Mouse (Mus musculus) lung, postnatal 4 days (tissue): Measurements from ENCODE around the gene Nme2.
A peak's percentile ranks its signal among the peaks of the same experiment; 100 is the strongest.
"Not testable (repeated sequence)": the region's sequence is repeated elsewhere in the genome, so short reads cannot be mapped to it uniquely, and the experiment has no call there.

Source experiments
- DNase-seq, 2 experiments: peaks; one replicate each; pipeline ENCODE4 v3.0.0; 2021

Nme2 gene

GRCm38 (mm10) chr11:93965391-93965790 is 9.3 kb upstream of the Nme2 start:
- DNase-seq: no peak

- peak in 1 of 2 experiments; percentile 52 for DNase-seq
Observed at GRCm38 (mm10) chr11:93963013-93963412, 7.0 kb upstream of the Nme2 start.

DNA sequence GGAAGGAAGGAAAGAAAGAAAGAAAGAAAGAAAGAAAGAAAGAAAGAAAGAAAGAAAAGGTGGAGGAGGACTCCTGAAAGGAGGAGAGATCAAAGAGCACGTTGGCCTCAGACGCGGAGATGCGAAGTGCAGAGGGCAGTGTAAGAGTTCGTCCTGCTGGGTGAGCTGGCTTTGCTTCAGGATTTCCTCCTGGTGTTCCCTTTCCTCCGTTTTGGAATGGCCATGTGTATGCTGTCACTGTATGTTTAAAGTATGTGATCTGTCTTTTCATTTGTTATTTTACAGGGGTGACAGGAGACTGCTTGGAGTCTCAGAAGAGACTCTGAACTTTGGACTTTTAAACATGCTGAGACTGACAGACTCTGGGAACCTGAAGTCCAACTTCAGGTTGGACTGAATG is 5.4 kb upstream of the Nme2 start:
- no peak for DNase-seq

DNA sequence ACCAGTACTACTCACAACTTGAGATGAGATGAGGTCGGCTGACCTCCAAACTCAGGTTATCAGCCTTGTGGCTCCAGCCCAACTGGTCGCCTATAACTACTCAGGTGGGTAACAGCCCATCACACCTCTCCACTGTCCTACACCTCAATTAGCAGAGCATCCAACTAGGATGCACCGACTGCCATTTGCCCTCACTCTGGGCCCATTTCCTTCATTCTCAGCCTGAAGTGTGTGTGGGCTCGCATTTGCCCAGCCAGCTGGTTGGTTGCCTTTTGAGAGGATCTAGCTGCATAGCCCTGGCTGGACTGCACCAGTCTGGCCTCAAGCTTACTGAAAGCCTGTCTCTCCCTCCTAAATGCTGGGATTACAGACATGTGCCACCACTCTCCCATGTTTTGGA is 1.7 kb upstream of the Nme2 start:
- DNase-seq: no peak

DNA sequence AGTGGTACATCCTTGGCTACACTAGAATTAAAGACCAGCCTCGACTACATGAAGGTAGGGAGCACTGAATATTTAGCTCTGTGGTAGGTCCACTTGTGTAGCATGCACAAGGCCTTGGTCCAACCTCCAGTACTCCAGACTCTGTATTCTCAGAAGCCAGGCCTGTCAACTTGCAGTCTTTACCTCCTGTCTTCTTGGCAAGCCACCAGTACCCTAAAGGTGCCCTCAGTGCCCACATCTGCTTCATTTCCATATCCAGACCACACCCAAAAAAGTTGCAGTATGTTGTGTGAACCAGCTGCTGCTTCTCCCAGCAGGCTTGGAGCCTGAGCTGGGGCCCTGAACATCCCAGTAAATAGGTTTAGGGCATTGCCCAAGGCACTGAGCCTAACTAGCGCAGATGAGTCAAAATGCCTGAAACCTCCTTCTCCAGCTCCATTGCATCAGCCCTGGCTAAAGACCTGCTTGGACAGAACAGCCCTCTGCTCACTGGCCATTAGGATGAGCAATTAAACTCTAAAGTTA is 1.0 kb upstream of the Nme2 start:
- no peak for DNase-seq

GRCm38 (mm10) chr11:93955256-93956150 is 556 bp downstream of the Nme2 start:
- DNase-seq: peak; percentile 95 to 96

DNA sequence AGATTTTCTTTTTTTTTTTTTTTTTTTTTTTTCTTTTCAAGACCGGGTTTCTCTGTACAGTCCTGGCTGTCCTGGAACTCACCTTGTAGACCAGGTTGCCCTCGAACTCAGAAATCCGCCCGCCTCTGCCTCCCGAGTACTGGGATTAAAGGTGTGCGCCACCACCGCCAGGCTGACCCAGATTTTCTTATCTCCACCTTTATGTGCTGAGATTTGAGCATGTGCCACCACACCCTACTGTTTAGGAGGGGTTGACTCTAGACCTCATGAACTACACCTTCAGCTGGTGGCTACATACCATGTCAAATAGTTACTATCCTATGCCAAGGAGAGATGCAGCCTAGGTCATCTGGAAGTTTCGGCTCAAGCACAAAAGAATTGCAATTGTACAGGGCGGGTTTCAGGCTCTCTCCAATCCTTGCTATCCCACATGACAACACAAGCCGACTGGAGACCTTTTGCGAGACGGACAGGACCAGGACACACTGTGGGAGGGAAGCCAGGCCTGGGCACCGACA is 1.3 kb downstream of the Nme2 start:
- DNase-seq: no peak

- no peak for DNase-seq
Observed at GRCm38 (mm10) chr11:93952376-93952775, 3.7 kb downstream of the Nme2 start.

DNA sequence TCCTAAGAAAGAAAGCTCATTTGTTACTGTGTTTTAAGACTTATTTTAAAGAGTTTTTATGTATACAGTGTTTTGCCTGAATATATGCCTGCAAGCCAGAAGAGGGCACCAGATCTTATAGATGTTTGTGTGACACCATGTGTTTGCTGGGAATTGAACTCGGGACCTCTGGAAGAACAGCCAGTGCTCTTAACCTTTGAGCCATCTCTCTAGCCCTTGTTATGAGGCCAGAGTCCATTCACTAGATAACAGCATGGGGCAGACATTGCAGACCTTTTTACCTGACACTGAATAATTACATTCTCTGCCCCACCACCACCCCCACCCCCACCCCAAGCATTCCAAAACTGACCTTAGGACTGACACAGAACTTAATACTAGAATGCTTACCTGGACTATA is 6.0 kb downstream of the Nme2 start:
- no peak for DNase-seq

GRCm38 (mm10) chr11:93948887-93949567 is 7.0 kb downstream of the Nme2 start:
- DNase-seq: no peak

- DNase-seq: no peak
Observed at GRCm38 (mm10) chr11:93944986-93945385, 11.1 kb downstream of the Nme2 start.

DNA sequence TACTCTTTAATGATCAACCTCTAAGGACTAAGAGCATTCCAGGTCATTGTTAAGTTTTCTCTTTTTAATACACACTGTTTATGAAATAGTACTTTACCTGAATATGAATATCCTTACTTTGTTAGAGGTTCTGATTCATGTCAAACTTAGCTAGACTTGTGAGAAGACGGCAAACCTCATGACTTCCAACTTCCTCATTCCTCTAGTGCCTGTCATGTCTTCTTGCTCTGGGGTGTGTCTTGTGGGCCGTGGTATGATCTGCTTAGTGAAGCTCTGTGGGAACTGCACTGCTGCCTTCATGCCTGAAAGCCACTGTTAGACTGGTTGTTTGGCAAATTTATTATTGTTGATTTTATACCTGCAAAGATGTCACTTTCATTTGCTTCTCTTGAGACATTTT is 15.2 kb downstream of the Nme2 start:
- no peak for DNase-seq

DNA sequence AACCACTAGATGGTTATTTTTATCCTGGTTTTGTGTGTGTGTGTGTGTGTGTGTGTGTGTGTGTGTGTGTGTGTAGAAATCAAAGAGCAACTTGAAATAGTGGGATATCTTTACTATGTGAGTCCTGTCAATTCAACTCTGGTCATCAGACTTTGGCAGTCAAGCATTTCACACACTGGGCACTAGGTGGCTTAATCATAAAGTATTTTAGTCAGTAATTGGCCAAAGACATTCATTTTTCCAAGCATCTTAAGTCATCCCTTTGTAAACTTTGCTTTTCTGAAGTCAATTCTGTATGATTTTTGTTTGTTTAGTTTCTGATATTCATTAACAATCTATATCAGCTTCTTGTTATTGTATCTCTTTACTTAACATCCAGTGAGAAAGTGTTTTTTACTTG is 27.0 kb downstream of the Nme2 start:
- no peak for DNase-seq

- DNase-seq: not testable (repeated sequence)
Observed at GRCm38 (mm10) chr11:93915019-93915418, 41.0 kb downstream of the Nme2 start.

GRCm38 (mm10) chr11:93911603-93912002 is 44.5 kb downstream of the Nme2 start:
- no peak for DNase-seq

GRCm38 (mm10) chr11:93908829-93909228 is 47.2 kb downstream of the Nme2 start:
- no peak for DNase-seq

- DNase-seq: no peak
Observed at GRCm38 (mm10) chr11:93907839-93908238, 48.2 kb downstream of the Nme2 start.

- no peak for DNase-seq
Observed at GRCm38 (mm10) chr11:93906834-93907233, 49.2 kb downstream of the Nme2 start.
